Mouse (Mus musculus): ENCODE measurements around the gene Lmx1b.

DNA sequence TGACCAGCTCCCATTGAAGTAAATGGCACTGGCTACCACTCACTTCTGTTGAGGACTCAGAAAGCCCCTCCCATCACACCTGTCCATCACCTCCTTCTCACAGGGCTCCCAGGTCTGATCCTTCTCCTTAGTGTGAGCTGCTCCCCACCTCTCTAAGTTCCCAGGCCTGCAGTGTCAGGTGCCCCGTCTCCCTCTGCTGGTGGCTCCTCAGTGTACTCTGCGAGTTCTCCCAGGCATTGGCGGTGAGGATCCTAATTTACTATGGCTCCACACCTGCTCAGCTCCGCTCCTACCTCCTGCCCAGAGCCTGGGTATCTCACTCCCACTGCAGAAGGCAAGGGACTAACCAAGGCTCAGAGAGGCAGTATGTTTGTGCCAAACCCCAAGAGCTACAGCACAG, 57.0 kb downstream of the Lmx1b start:
- TF ChIP-seq CTCF (conservative IDR thresholded peaks at IDR 0.05 in 1 of 2, IDR thresholded peaks at IDR 0.05 in 1 of 2; ENCODE audit: low read depth in 2 of 2, low read length in 2 of 2) (peak in 1 of 2 experiments; percentile 53; a peak in 2 of 4 replicates), ZKSCAN1 (IDR thresholded peaks at IDR 0.05; ENCODE audit: borderline replicate concordance, low read depth, low read length) (no peak), POLR2A (IDR thresholded peaks at IDR 0.05; ENCODE audit: low read depth, low read length) (no peak), UBTF (IDR thresholded peaks at IDR 0.05; ENCODE audit: low read depth, low read length) (no peak), E2F4 (IDR thresholded peaks at IDR 0.05; ENCODE audit: insufficient replicate concordance, low read depth, low read length) (no peak), SMC3 (IDR thresholded peaks at IDR 0.05; ENCODE audit: low read depth, low read length) (peak; percentile 28; the same call in 1 of the 2 replicates), ZMIZ1 (IDR thresholded peaks at IDR 0.05; ENCODE audit: low read depth, low read length) (no peak), MAX (IDR thresholded peaks at IDR 0.05; ENCODE audit: low read length) (no peak), SIN3A (IDR thresholded peaks at IDR 0.05; ENCODE audit: low read length) (no peak), EP300 (IDR thresholded peaks at IDR 0.05; ENCODE audit: low read length) (no peak), IRF4 (IDR thresholded peaks at IDR 0.05; ENCODE audit: low read depth, low read length) (no peak), USF1 (IDR thresholded peaks at IDR 0.05; ENCODE audit: low read depth, low read length) (no peak), RAD21 (IDR thresholded peaks at IDR 0.05; ENCODE audit: low read depth, low read length) (peak; percentile 22), CHD1 (IDR thresholded peaks at IDR 0.05; ENCODE audit: low read depth, low read length) (no peak)
